Mouse (Mus musculus): Measurements from ENCODE around the gene Aknad1.

GRCm38 (mm10) chr3:108701256-108701655 lies 38.2 kb upstream of the Aknad1 start:
- TF ChIP-seq POLR2A (IDR thresholded peaks at IDR 0.05; ENCODE audit: borderline replicate concordance, control insufficient read depth, low read depth, low read length) (no peak), CTCF (IDR thresholded peaks at IDR 0.05; ENCODE audit: control insufficient read depth, insufficient read depth, low read length) (no peak)
